Mouse (Mus musculus): ENCODE data around the gene Nr1h2. TPM values are rescaled to one million over a fixed set of nuclear protein-coding genes. Genes with fewer than 3 reads are reported as not detected.

Nr1h2 gene
- polyA plus RNA-seq (2012; rRNA removed): 94.5 and 97.2 TPM in 2 replicates

GRCm38 (mm10) chr7:44553826-44554225, at the start of gene Nr1h2:
Nr1h2 (minus strand) TSS chr7:44553951.

GRCm38 (mm10) chr7:44590402-44591347, 36.9 kb upstream of the Nr1h2 start, which contains the start of gene Kcnc3:
Kcnc3 (plus strand) TSS chr7:44590664.

GRCm38 (mm10) chr7:44572213-44572701, 18.5 kb upstream of the Nr1h2 start, which contains the start of gene Napsa:
Napsa (plus strand) TSS chr7:44572380.

GRCm38 (mm10) chr7:44548497-44549087, 5.2 kb downstream of the Nr1h2 start, which contains the start of gene Pold1:
Pold1 (minus strand) TSS chr7:44548849.

GRCm38 (mm10) chr7:44531946-44532732, 21.6 kb downstream of the Nr1h2 start, which contains the start of gene Spib:
Spib (minus strand) TSS chr7:44532071.

GRCm38 (mm10) chr7:44524502-44524901, 29.2 kb downstream of the Nr1h2 start, which contains the start of gene Mybpc2:
Mybpc2 (minus strand) TSS chr7:44524656.

Other genes with a start within 250 kb of the Nr1h2 start
- gene Clec11a, start 247.0 kb downstream of the Nr1h2 start, polyA plus RNA-seq (2012; rRNA removed): 4.6 and 6.3 TPM in 2 replicates
- 23.6 and 34.2 TPM in 2 replicates for gene Shank1, start 243.7 kb downstream of the Nr1h2 start, polyA plus RNA-seq (2012; rRNA removed)
- gene Syt3, start 169.8 kb downstream of the Nr1h2 start, polyA plus RNA-seq (2012; rRNA removed): 26.1 and 27.0 TPM in 2 replicates
- gene 1700008O03Rik, start 168.1 kb downstream of the Nr1h2 start, polyA plus RNA-seq (2012; rRNA removed): 3.3 and 4.9 TPM in 2 replicates
- 193 and 226 TPM in 2 replicates for gene Lrrc4b, start 124.9 kb downstream of the Nr1h2 start, polyA plus RNA-seq (2012; rRNA removed)
- 26.7 and 26.9 TPM in 2 replicates for gene Aspdh, start 88.6 kb downstream of the Nr1h2 start, polyA plus RNA-seq (2012; rRNA removed)
- gene Josd2, start 86.0 kb downstream of the Nr1h2 start, polyA plus RNA-seq (2012; rRNA removed): 90.7 and 102 TPM in 2 replicates
- gene Emc10, start 57.4 kb downstream of the Nr1h2 start, polyA plus RNA-seq (2012; rRNA removed): 185 and 186 TPM in 2 replicates
- 39.6 and 46.7 TPM in 2 replicates for gene Fam71e1, start 57.4 kb downstream of the Nr1h2 start, polyA plus RNA-seq (2012; rRNA removed)
- 0.01 and 0.05 TPM in 2 replicates for gene Mybpc2, start 29.3 kb downstream of the Nr1h2 start, polyA plus RNA-seq (2012; rRNA removed)
- gene Spib, start 21.9 kb downstream of the Nr1h2 start, polyA plus RNA-seq (2012; rRNA removed): 0.06 and 0.16 TPM in 2 replicates
- 60.2 and 64.2 TPM in 2 replicates for gene Pold1, start 5.1 kb downstream of the Nr1h2 start, polyA plus RNA-seq (2012; rRNA removed)
- gene Napsa, start 18.4 kb upstream of the Nr1h2 start, polyA plus RNA-seq (2012; rRNA removed): 0.64 TPM in 2 replicates
- gene Kcnc3, start 36.7 kb upstream of the Nr1h2 start, polyA plus RNA-seq (2012; rRNA removed): 16.8 and 23.5 TPM in 2 replicates
- 0.93 and 2.3 TPM in 2 replicates for gene Myh14, start 116.9 kb upstream of the Nr1h2 start, polyA plus RNA-seq (2012; rRNA removed)
- gene Izumo2, start 154.8 kb upstream of the Nr1h2 start, polyA plus RNA-seq (2012; rRNA removed): not detected in 2 replicates
- 35.3 and 40.3 TPM in 2 replicates for gene Vrk3, start 194.5 kb upstream of the Nr1h2 start, polyA plus RNA-seq (2012; rRNA removed)
- 0.84 and 1.0 TPM in 2 replicates for gene Zfp473, start 197.1 kb upstream of the Nr1h2 start, polyA plus RNA-seq (2012; rRNA removed)